ENCODE assay signal across 16 mouse cellular contexts in the genomic region with DNA sequence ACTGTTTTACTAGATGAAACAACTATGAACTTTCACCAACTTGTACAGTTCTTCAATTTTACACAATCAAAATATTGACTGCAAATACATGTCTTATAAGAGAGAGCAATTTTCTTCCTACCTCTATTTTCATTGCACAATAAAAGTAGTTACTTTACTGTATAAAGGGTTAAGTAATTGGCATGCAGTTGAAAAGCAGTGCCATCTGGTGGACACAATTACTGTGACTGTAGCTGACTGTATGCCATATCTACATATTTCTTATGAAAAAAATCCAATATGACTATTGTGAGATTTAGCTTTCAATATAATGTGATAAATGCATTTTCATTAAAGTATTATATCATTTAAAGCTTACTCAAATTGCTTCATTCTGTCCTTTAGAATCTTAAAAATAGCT. TPM values are rescaled to one million over a fixed set of nuclear protein-coding genes. Genes with fewer than 3 reads are reported as not detected.
A peak's percentile ranks its signal among the peaks of the same experiment; 100 is the strongest.
DNase-seq lines count a peak whose midpoint lies in the region; ATAC-seq and TF ChIP-seq lines count a peak whose summit lies in the region.
"Had no signal": no experiment of that assay in that cellular context is flagged by ENCODE, and none has a peak within 500 bp of the region (broad histone marks: within the 10 kb centered on the region; RNA-seq: fewer than 3 reads in every experiment).

No protein-coding gene starts in this region.

- H3K27ac ChIP-seq in intestine, postnatal 0 days (ENCODE audit: low read depth, low read length), result no peak overlapping the region
- no peak overlapping the region for H3K27ac ChIP-seq in intestine, embryonic 15.5 days
- H3K27ac ChIP-seq in CH12.LX (ENCODE audit: insufficient read depth, low read depth), result no peak overlapping the region
- H3K27ac ChIP-seq: hindbrain, embryonic 15.5 days; midbrain, embryonic 12.5 days had no signal

- H3K4me1 ChIP-seq in intestine, postnatal 0 days (replicated peaks; ENCODE audit: control insufficient read depth, insufficient read depth, low read length), result no peaks in the 10 kb centered on the region
- H3K4me1 ChIP-seq in intestine, embryonic 15.5 days (replicated peaks), result no peaks in the 10 kb centered on the region
- no peaks in the 10 kb centered on the region for H3K4me1 ChIP-seq in CH12.LX (ENCODE audit: control insufficient read depth in 1 of 2, insufficient read depth in 2 of 2)
- H3K4me1 ChIP-seq: hindbrain, embryonic 15.5 days; midbrain, embryonic 12.5 days had no signal

- TF ChIP-seq CTCF in intestine, postnatal 0 days (IDR thresholded peaks at IDR 0.05; ENCODE audit: low read depth), result peak; percentile 61
- TF ChIP-seq CTCF in CH12.LX (conservative IDR thresholded peaks at IDR 0.05 in 1 of 2, IDR thresholded peaks at IDR 0.05 in 1 of 2; ENCODE audit: low read depth in 2 of 2, low read length in 2 of 2), result peak in 1 of 2 experiments; percentile 65; a peak in 2 of 4 replicates

- TF ChIP-seq RAD21 in CH12.LX (IDR thresholded peaks at IDR 0.05; ENCODE audit: low read depth, low read length), result peak; percentile 38

- dilution Hi-C loops in CH12.LX (cut with MboI; ENCODE audit: extremely low pct_ligation_motif_present, extremely low pct_unique_long_range_greater_than_20kb, low sequenced_read_pairs), result no loop called here

- in situ Hi-C loops in CH12.LX (cut with MboI; ENCODE audit: low pct_ligation_motif_present, low pct_unique_long_range_greater_than_20kb, low sequenced_read_pairs), result loop anchor here (25.0 kb wide), 1 partner anchor 109 kb away; a partner anchor contains a TSS

- no peaks in the 10 kb centered on the region for H3K79me2 ChIP-seq in CH12.LX (replicated peaks; ENCODE audit: control insufficient read depth, extremely low read depth, insufficient read depth, poor library complexity, severe bottlenecking)

- H3K27me3 ChIP-seq in intestine, postnatal 0 days (replicated peaks; ENCODE audit: control insufficient read depth, insufficient read depth, low read length), result no peaks in the 10 kb centered on the region
- H3K27me3 ChIP-seq in intestine, embryonic 15.5 days (replicated peaks), result no peaks in the 10 kb centered on the region
- H3K27me3 ChIP-seq in CH12.LX (replicated peaks), result no peaks in the 10 kb centered on the region
- H3K27me3 ChIP-seq: hindbrain, embryonic 15.5 days; midbrain, embryonic 12.5 days had no signal

- no peak overlapping the region for H3K9ac ChIP-seq in intestine, postnatal 0 days (ENCODE audit: low read depth, low read length)
- no peak overlapping the region for H3K9ac ChIP-seq in intestine, embryonic 15.5 days
- H3K9ac ChIP-seq in CH12.LX (ENCODE audit: insufficient read depth, low read depth), result no peak overlapping the region
- H3K9ac ChIP-seq: hindbrain, embryonic 15.5 days; midbrain, embryonic 12.5 days had no signal

- H3K4me3 ChIP-seq in intestine, postnatal 0 days (ENCODE audit: low read depth, low read length), result no peak overlapping the region
- H3K4me3 ChIP-seq in intestine, embryonic 15.5 days (replicated peaks), result no peak overlapping the region
- no peak overlapping the region for H3K4me3 ChIP-seq in CH12.LX (replicated peaks in 1 of 3; ENCODE audit: low read depth in 2 of 3, low read length in 2 of 3, poor library complexity in 1 of 3)
- H3K4me3 ChIP-seq: hindbrain, embryonic 15.5 days; midbrain, embryonic 12.5 days had no signal

- no peak for ATAC-seq in intestine, postnatal 0 days
- no peak for ATAC-seq in intestine, embryonic 15.5 days
- ATAC-seq in common myeloid progenitor, adult 5-6 weeks (replicated peaks; ENCODE audit: low read depth, poor library complexity, severe bottlenecking), result peak; percentile 70; the same call in 1 of the 2 replicates
- ATAC-seq: forebrain, embryonic 16.5 days had no signal

- no peak for TF ChIP-seq EP300 in CH12.LX (IDR thresholded peaks at IDR 0.05; ENCODE audit: low read length)

- intact Hi-C loops in heart, postnatal 36 days (cut with DNase I), result no loop called here

- H3K4me2 ChIP-seq in intestine, postnatal 0 days (replicated peaks; ENCODE audit: low read depth), result no peak overlapping the region
- no peak overlapping the region for H3K4me2 ChIP-seq in intestine, embryonic 15.5 days (replicated peaks)
- no peak overlapping the region for H3K4me2 ChIP-seq in CH12.LX (ENCODE audit: insufficient read depth, low read depth, poor library complexity, severe bottlenecking)
- H3K4me2 ChIP-seq: hindbrain, embryonic 15.5 days; midbrain, embryonic 12.5 days had no signal

- no peaks in the 10 kb centered on the region for H3K9me3 ChIP-seq in intestine, postnatal 0 days (ENCODE audit: control insufficient read depth)
- H3K9me3 ChIP-seq in intestine, embryonic 15.5 days, result no peaks in the 10 kb centered on the region
- H3K9me3 ChIP-seq in CH12.LX (replicated peaks; ENCODE audit: low read length), result no peaks in the 10 kb centered on the region
- H3K9me3 ChIP-seq: hindbrain, embryonic 15.5 days; midbrain, embryonic 12.5 days had no signal

- no peak for TF ChIP-seq POLR2A in CH12.LX (IDR thresholded peaks at IDR 0.05; ENCODE audit: low read depth, low read length)

- H3K36me3 ChIP-seq in intestine, postnatal 0 days (ENCODE audit: control insufficient read depth, insufficient read depth), result no peaks in the 10 kb centered on the region
- no peaks in the 10 kb centered on the region for H3K36me3 ChIP-seq in intestine, embryonic 15.5 days
- H3K36me3 ChIP-seq in CH12.LX (replicated peaks in 1 of 2; ENCODE audit: control insufficient read depth in 1 of 2, insufficient read depth in 1 of 2, low read length in 1 of 2), result no peaks in the 10 kb centered on the region
- H3K36me3 ChIP-seq: hindbrain, embryonic 15.5 days; midbrain, embryonic 12.5 days had no signal

- DNase-seq in 416B (ENCODE audit: low read depth), result peak; percentile 53
- DNase-seq in CH12.LX (ENCODE audit: extremely low read depth), result peak; percentile 29
- no peak for DNase-seq in ovary, postnatal 36 days (ENCODE audit: low spot score)
- DNase-seq in heart, postnatal 36 days, result no peak
- DNase-seq: cerebellum, adult 9-11 months; heart, adult 18-20 months; kidney, postnatal 4 days; lung, adult 18-20 months had no signal

TF ChIP-seq in CH12.LX, 34 proteins besides CTCF, POLR2A, EP300 and RAD21:
- TF ChIP-seq NELFE (IDR thresholded peaks at IDR 0.05; ENCODE audit: low read depth, low read length) (no peak), SMC3 (IDR thresholded peaks at IDR 0.05; ENCODE audit: low read depth, low read length) (peak; percentile 57)
TF ChIP-seq in CH12.LX: peak in this region for 1.

RNA-seq across cellular contexts. Expression of a gene that starts 19.1 kb away (rescaled TPM):
- not detected in 2 replicates for polyA plus RNA-seq in intestine, postnatal 0 days (2015; fragmentation: Nextera tagmentation; extraction: Ambion mirVana)
- polyA plus RNA-seq in intestine, embryonic 15.5 days (2015; fragmentation: Nextera tagmentation; extraction: Ambion mirVana), result not detected in 2 replicates
- total RNA-seq in CH12.LX (2012; rRNA removed) (not detected in 2 replicates), CH12.LX (2014; rRNA removed) (not detected in 2 replicates)
- polyA plus RNA-seq in CH12.LX (2012; ENCODE audit: insufficient read length, low read depth), result not detected in 2 replicates
- not detected in 2 replicates for total RNA-seq in common myeloid progenitor, adult 5-6 weeks (2017)
- not detected for total RNA-seq in heart, postnatal 36 days (2021)
- total RNA-seq: heart, adult 18-20 months; left cerebral cortex, postnatal 10 days; neutrophil, adult 5-6 weeks had no signal
- polyA plus RNA-seq: forebrain, embryonic 16.5 days; hindbrain, embryonic 15.5 days; midbrain, embryonic 12.5 days had no signal

RNA-seq across cellular contexts. Expression of a gene that starts 25.1 kb away (rescaled TPM):
- not detected in 2 replicates for polyA plus RNA-seq in intestine, postnatal 0 days (2015; fragmentation: Nextera tagmentation; extraction: Ambion mirVana)
- not detected in 2 replicates for polyA plus RNA-seq in intestine, embryonic 15.5 days (2015; fragmentation: Nextera tagmentation; extraction: Ambion mirVana)
- not detected in 2 replicates for total RNA-seq in CH12.LX (2012; rRNA removed)
- not detected in 2 replicates for total RNA-seq in CH12.LX (2014; rRNA removed)
- not detected in 2 replicates for polyA plus RNA-seq in CH12.LX (2012; ENCODE audit: insufficient read length, low read depth)
- not detected in 2 replicates for total RNA-seq in common myeloid progenitor, adult 5-6 weeks (2017)
- total RNA-seq in heart, postnatal 36 days (2021), result not detected
- total RNA-seq: heart, adult 18-20 months; left cerebral cortex, postnatal 10 days; neutrophil, adult 5-6 weeks had no signal
- polyA plus RNA-seq: forebrain, embryonic 16.5 days; hindbrain, embryonic 15.5 days; midbrain, embryonic 12.5 days had no signal

RNA-seq across cellular contexts. Expression of a gene that starts 33.7 kb away (rescaled TPM):
- polyA plus RNA-seq in intestine, postnatal 0 days (2015; fragmentation: Nextera tagmentation; extraction: Ambion mirVana), result not detected in 2 replicates
- not detected in 2 replicates for polyA plus RNA-seq in intestine, embryonic 15.5 days (2015; fragmentation: Nextera tagmentation; extraction: Ambion mirVana)
- total RNA-seq in CH12.LX (2012; rRNA removed) (not detected in 2 replicates), CH12.LX (2014; rRNA removed) (not detected in 2 replicates)
- polyA plus RNA-seq in CH12.LX (2012; ENCODE audit: insufficient read length, low read depth), result not detected in 2 replicates
- not detected in 2 replicates for total RNA-seq in common myeloid progenitor, adult 5-6 weeks (2017)
- total RNA-seq in heart, postnatal 36 days (2021), result not detected
- total RNA-seq: heart, adult 18-20 months; left cerebral cortex, postnatal 10 days; neutrophil, adult 5-6 weeks had no signal
- polyA plus RNA-seq: forebrain, embryonic 16.5 days; hindbrain, embryonic 15.5 days; midbrain, embryonic 12.5 days had no signal

Comparison
In these comparisons a context has a peak if more than half of its experiments do, and no peak if none do; other contexts are left out.
1. DNase-seq: peak in 416B (single experiment) and CH12.LX (single experiment); none in ovary, postnatal 36 days (single experiment) and heart, postnatal 36 days (0 of 2).